Mouse (Mus musculus) heart, adult 9 months (tissue): Measurements from ENCODE around the gene Tm4sf5.

Experiments used
- DNase-seq, 2 experiments: peaks; one replicate each; pipeline ENCODE4 v3.0.0; 2022; ENCODE audit warnings: low spot score in 2 of 2

The Tm4sf5 gene

DNA sequence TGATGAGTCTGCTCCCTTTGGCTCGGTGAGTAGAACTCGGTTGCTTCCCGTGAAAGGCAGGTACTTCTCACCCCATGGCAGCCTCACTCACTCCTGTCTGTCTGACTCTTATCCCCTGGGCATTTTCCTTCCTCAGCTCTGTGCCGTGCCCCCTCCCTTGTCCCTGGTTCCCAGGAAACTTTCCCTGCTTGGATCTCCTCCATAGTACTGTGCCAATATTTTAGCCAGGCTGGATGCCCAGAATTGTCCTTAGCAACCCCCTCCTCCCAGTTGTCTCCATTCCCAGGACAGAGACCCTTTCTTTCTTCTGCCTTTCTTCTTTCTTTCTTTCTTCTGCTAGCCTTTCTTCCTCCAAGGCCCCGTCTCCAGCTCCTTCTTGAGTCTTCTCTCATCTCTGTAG is 36.4 kb downstream of the Tm4sf5 start:
- DNase-seq, result no peak

- no peak for DNase-seq
Measured at GRCm38 (mm10) chr11:70544496-70544895, 39.5 kb downstream of the Tm4sf5 start.

- no peak for DNase-seq
Measured at GRCm38 (mm10) chr11:70551526-70551925, 46.5 kb downstream of the Tm4sf5 start.

- no peak for DNase-seq
Measured at GRCm38 (mm10) chr11:70553940-70554339, 48.9 kb downstream of the Tm4sf5 start.

DNA sequence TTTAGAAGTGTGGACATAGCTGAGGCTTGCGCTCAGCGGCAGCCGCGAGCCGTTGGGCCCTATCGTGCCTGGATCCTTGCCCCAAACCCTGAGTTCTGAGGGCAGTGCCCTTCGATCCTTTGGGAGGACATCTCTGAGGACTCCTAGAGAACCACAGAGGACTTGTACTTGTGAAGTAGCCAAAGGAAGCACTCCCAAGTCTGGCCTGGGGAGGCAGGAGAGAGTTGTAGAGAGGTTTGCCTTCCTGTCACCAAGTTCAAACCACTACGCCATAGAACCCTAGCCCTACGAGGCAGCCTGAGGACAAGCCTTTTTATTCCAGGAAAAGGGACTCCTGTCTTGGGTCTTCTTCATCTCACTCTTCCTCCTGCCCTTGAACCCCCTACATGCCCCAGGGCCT is 52.5 kb downstream of the Tm4sf5 start:
- no peak for DNase-seq
